Mouse (Mus musculus): Measurements from ENCODE around the gene Cdr2l.

- TF ChIP-seq CHD2 (IDR thresholded peaks at IDR 0.05; ENCODE audit: low read depth, low read length): no peak
- no peak for TF ChIP-seq HCFC1 (IDR thresholded peaks at IDR 0.05; ENCODE audit: borderline replicate concordance, insufficient read depth, low read length)
- TF ChIP-seq MAFK (IDR thresholded peaks at IDR 0.05; ENCODE audit: insufficient read depth, low read depth, low read length): no peak
- no peak for TF ChIP-seq ZNF384 (IDR thresholded peaks at IDR 0.05; ENCODE audit: low read depth, low read length)
- no peak for TF ChIP-seq ZC3H11A (IDR thresholded peaks at IDR 0.05; ENCODE audit: borderline replicate concordance, low read depth, low read length)
These were observed 5.0 kb upstream of the Cdr2l start for GRCm38 (mm10) chr11:115376722-115377121.
